Mouse (Mus musculus): ENCODE measurements at regions not wholly inside any gene's neighbourhood (a gene's known extent, or its start where the extent isn't known, plus 50 kb on each side); places are given as distances from the start of the nearest gene placed in this dataset.

GRCm38 (mm10) chr6:31861996-31862395 is 188.1 kb upstream of the 1700012A03Rik start:
- no peak overlapping the region for H3K27ac ChIP-seq (ENCODE audit: insufficient read depth, low read length)
- H3K4me1 ChIP-seq (ENCODE audit: control insufficient read depth, insufficient read depth, low read length): no peaks in the 10 kb centered on the region
- TF ChIP-seq POLR2A (IDR thresholded peaks at IDR 0.05; ENCODE audit: low read depth, low read length): no peak
- no peak for TF ChIP-seq CTCF (IDR thresholded peaks at IDR 0.05; ENCODE audit: borderline replicate concordance, insufficient read depth, low read length)
- H3K4me3 ChIP-seq (ENCODE audit: insufficient read depth, low read length): no peak overlapping the region

- TF ChIP-seq CTCF (IDR thresholded peaks at IDR 0.05; ENCODE audit: borderline replicate concordance, insufficient read depth, low read length) (no peak), POLR2A (IDR thresholded peaks at IDR 0.05; ENCODE audit: low read depth, low read length) (no peak)
- H3K4me1 ChIP-seq (ENCODE audit: control insufficient read depth, insufficient read depth, low read length): no peaks in the 10 kb centered on the region
- no peak overlapping the region for H3K27ac ChIP-seq (ENCODE audit: insufficient read depth, low read length)
- H3K4me3 ChIP-seq (ENCODE audit: insufficient read depth, low read length): no peak overlapping the region
These were observed 190.4 kb upstream of the 1700012A03Rik start for GRCm38 (mm10) chr6:31859621-31860020.

GRCm38 (mm10) chr6:31854261-31854660 is 195.8 kb upstream of the 1700012A03Rik start:
- Histone ChIP-seq H3K27ac (ENCODE audit: insufficient read depth, low read length) (no peak overlapping the region), H3K4me1 (ENCODE audit: control insufficient read depth, insufficient read depth, low read length) (no peaks in the 10 kb centered on the region), H3K4me3 (ENCODE audit: insufficient read depth, low read length) (no peak overlapping the region)
- TF ChIP-seq POLR2A (IDR thresholded peaks at IDR 0.05; ENCODE audit: low read depth, low read length) (no peak), CTCF (IDR thresholded peaks at IDR 0.05; ENCODE audit: borderline replicate concordance, insufficient read depth, low read length) (no peak)

GRCm38 (mm10) chr6:31846319-31846718 is 203.7 kb upstream of the 1700012A03Rik start:
- H3K27ac ChIP-seq (ENCODE audit: insufficient read depth, low read length): no peak overlapping the region
- no peaks in the 10 kb centered on the region for H3K4me1 ChIP-seq (ENCODE audit: control insufficient read depth, insufficient read depth, low read length)
- no peak overlapping the region for H3K4me3 ChIP-seq (ENCODE audit: insufficient read depth, low read length)
- TF ChIP-seq POLR2A (IDR thresholded peaks at IDR 0.05; ENCODE audit: low read depth, low read length): no peak
- no peak for TF ChIP-seq CTCF (IDR thresholded peaks at IDR 0.05; ENCODE audit: borderline replicate concordance, insufficient read depth, low read length)

DNA sequence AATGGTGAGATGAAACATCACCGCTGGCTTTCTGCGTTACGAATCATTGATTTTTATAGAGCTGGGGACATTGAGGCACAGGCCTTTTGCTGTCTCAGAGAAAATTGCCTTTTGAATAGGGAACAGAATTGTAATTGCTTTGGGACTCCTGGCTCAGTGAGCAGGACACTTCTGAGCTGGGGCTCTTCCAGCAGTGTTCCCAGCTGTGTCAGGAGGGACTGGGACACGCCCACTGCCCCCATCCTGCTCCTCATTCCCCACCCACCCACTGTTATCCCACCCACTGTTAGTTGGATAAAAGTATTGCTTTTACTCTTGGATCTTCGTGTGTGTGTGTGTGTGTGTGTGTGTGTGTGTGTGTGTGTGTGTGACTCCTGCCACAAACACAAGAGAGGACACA is 204.4 kb upstream of the 1700012A03Rik start:
- no peak for TF ChIP-seq POLR2A (IDR thresholded peaks at IDR 0.05; ENCODE audit: low read depth, low read length)
- TF ChIP-seq CTCF (IDR thresholded peaks at IDR 0.05; ENCODE audit: borderline replicate concordance, insufficient read depth, low read length): no peak
- Histone ChIP-seq H3K4me3 (ENCODE audit: insufficient read depth, low read length) (no peak overlapping the region), H3K4me1 (ENCODE audit: control insufficient read depth, insufficient read depth, low read length) (no peaks in the 10 kb centered on the region), H3K27ac (ENCODE audit: insufficient read depth, low read length) (no peak overlapping the region)

DNA sequence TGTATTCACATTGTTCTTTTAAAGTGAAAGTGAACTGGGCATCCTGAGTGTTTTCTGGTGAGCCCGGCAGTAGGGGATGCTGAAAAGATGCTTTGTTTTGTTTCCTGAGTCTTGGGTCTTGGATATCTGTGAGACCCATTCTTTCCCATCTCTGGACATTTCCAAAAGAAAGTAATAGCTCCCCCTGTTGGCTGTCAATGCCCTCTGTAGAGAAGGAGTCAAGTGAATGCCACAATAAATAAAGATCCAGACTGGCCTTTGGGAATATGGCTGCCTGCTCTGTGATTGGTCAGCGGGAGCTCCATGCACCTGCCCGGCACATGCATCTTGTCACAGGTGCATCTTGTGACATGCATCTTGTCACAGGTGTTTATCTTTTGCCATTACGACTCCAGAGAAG is 209.4 kb upstream of the 1700012A03Rik start:
- Histone ChIP-seq H3K27ac (ENCODE audit: insufficient read depth, low read length) (no peak overlapping the region), H3K4me1 (ENCODE audit: control insufficient read depth, insufficient read depth, low read length) (no peaks in the 10 kb centered on the region), H3K4me3 (ENCODE audit: insufficient read depth, low read length) (no peak overlapping the region)
- TF ChIP-seq CTCF (IDR thresholded peaks at IDR 0.05; ENCODE audit: borderline replicate concordance, insufficient read depth, low read length): no peak
- TF ChIP-seq POLR2A (IDR thresholded peaks at IDR 0.05; ENCODE audit: low read depth, low read length): no peak

- TF ChIP-seq CTCF (IDR thresholded peaks at IDR 0.05; ENCODE audit: borderline replicate concordance, insufficient read depth, low read length) (no peak), POLR2A (IDR thresholded peaks at IDR 0.05; ENCODE audit: low read depth, low read length) (no peak)
- Histone ChIP-seq H3K4me3 (ENCODE audit: insufficient read depth, low read length) (no peak overlapping the region), H3K27ac (ENCODE audit: insufficient read depth, low read length) (no peak overlapping the region), H3K4me1 (ENCODE audit: control insufficient read depth, insufficient read depth, low read length) (no peaks in the 10 kb centered on the region)
These were observed 211.5 kb upstream of the 1700012A03Rik start for GRCm38 (mm10) chr6:31838588-31838987.

DNA sequence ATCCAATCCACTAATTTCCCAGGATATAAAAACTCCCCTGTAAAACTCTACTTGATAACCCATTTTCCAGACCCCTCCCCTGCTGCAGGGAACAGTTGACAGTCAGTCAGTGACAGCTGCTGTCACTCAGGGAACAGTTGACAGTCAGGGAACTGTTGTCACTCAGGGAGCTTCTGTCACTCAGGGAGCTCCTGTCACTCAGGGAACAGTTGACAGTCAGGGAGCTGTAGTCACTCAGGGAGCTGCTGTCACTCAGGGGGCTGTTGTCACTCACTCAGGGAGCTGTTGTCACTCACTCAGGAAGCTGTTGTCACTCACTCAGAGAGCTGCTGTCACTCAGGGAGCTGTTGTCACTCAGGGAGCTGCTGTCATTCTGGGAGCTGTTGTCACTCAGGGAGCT is 214.3 kb upstream of the 1700012A03Rik start:
- Histone ChIP-seq H3K27ac (ENCODE audit: insufficient read depth, low read length) (no peak overlapping the region), H3K4me1 (ENCODE audit: control insufficient read depth, insufficient read depth, low read length) (no peaks in the 10 kb centered on the region), H3K4me3 (ENCODE audit: insufficient read depth, low read length) (no peak overlapping the region)
- TF ChIP-seq CTCF (IDR thresholded peaks at IDR 0.05; ENCODE audit: borderline replicate concordance, insufficient read depth, low read length): no peak
- TF ChIP-seq POLR2A (IDR thresholded peaks at IDR 0.05; ENCODE audit: low read depth, low read length): no peak

DNA sequence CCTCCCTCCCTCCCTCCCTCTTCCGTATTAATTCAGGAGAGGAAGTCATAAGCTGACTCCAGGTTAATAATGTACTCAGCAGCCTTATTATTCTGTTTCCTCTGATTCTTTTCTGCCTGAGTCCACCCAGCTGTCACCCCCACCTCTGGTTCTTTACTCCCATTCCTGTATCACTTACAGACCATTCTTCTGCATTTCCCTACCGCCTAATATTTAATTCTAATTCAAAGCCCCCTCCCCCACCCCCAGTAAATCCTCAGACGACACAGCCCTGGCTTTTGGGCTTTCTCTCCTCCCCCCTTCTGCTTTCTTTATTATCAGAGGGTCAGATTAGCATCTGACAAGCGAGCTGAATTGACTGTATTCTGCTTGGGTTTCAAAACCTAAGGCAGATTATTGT is 215.5 kb upstream of the 1700012A03Rik start:
- H3K4me1 ChIP-seq (ENCODE audit: control insufficient read depth, insufficient read depth, low read length): no peaks in the 10 kb centered on the region
- TF ChIP-seq POLR2A (IDR thresholded peaks at IDR 0.05; ENCODE audit: low read depth, low read length) (no peak), CTCF (IDR thresholded peaks at IDR 0.05; ENCODE audit: borderline replicate concordance, insufficient read depth, low read length) (no peak)
- H3K27ac ChIP-seq (ENCODE audit: insufficient read depth, low read length): no peak overlapping the region
- H3K4me3 ChIP-seq (ENCODE audit: insufficient read depth, low read length): no peak overlapping the region

GRCm38 (mm10) chr6:31830610-31831009 is 219.4 kb upstream of the 1700012A03Rik start:
- Histone ChIP-seq H3K4me3 (ENCODE audit: insufficient read depth, low read length) (no peak overlapping the region), H3K4me1 (ENCODE audit: control insufficient read depth, insufficient read depth, low read length) (no peaks in the 10 kb centered on the region), H3K27ac (ENCODE audit: insufficient read depth, low read length) (no peak overlapping the region)
- no peak for TF ChIP-seq POLR2A (IDR thresholded peaks at IDR 0.05; ENCODE audit: low read depth, low read length)
- no peak for TF ChIP-seq CTCF (IDR thresholded peaks at IDR 0.05; ENCODE audit: borderline replicate concordance, insufficient read depth, low read length)

GRCm38 (mm10) chr6:31823616-31824015 is 226.4 kb upstream of the 1700012A03Rik start:
- Histone ChIP-seq H3K4me1 (ENCODE audit: control insufficient read depth, insufficient read depth, low read length) (no peaks in the 10 kb centered on the region), H3K4me3 (ENCODE audit: insufficient read depth, low read length) (no peak overlapping the region), H3K27ac (ENCODE audit: insufficient read depth, low read length) (no peak overlapping the region)
- TF ChIP-seq CTCF (IDR thresholded peaks at IDR 0.05; ENCODE audit: borderline replicate concordance, insufficient read depth, low read length) (no peak), POLR2A (IDR thresholded peaks at IDR 0.05; ENCODE audit: low read depth, low read length) (no peak)
